ENCODE assay signal across 24 mouse cellular contexts in genomic region chr2:75427936-75428458, GRCm38 (mm10).
DNase-seq lines count a peak whose midpoint lies in the region; ATAC-seq lines count a peak whose summit lies in the region.
"Had no signal": no experiment of that assay in that cellular context is flagged by ENCODE, and none has a peak within 500 bp of the region (broad histone marks: within the 10 kb centered on the region; RNA-seq: fewer than 3 reads in every experiment).

No protein-coding gene starts in this region.

- 0 out of 2 replicates have a peak, but pooled peaks cover 3% of the 10 kb centered on the region for H3K4me1 ChIP-seq in intestine, embryonic 15.5 days (replicated peaks)
- peaks cover 3% of the 10 kb centered on the region; the same call in 1 of the 2 replicates for H3K4me1 ChIP-seq in hindbrain, embryonic 11.5 days (replicated peaks; ENCODE audit: control insufficient read depth, insufficient read depth, low read length)
- H3K4me1 ChIP-seq in kidney, embryonic 16.5 days (ENCODE audit: insufficient read depth, low read length): peaks cover 18% of the 10 kb centered on the region; the same call in 1 of the 2 replicates
- H3K4me1 ChIP-seq: embryonic facial prominence, embryonic 12.5 days; heart, embryonic 10.5 days had no signal

- H3K36me3 ChIP-seq in intestine, embryonic 15.5 days: no peaks in the 10 kb centered on the region
- no peaks in the 10 kb centered on the region for H3K36me3 ChIP-seq in hindbrain, embryonic 11.5 days (ENCODE audit: control insufficient read depth, insufficient read depth, low read length)
- no peaks in the 10 kb centered on the region for H3K36me3 ChIP-seq in kidney, embryonic 16.5 days (ENCODE audit: insufficient read depth, low read length)
- H3K36me3 ChIP-seq: embryonic facial prominence, embryonic 12.5 days; embryonic facial prominence, embryonic 15.5 days; forebrain, embryonic 12.5 days; forebrain, embryonic 15.5 days; heart, embryonic 10.5 days; heart, embryonic 13.5 days; hindbrain, embryonic 12.5 days; hindbrain, embryonic 15.5 days had no signal

- H3K4me3 ChIP-seq in intestine, embryonic 15.5 days (replicated peaks): no peak overlapping the region
- no peak overlapping the region for H3K4me3 ChIP-seq in hindbrain, embryonic 11.5 days (ENCODE audit: low read depth, low read length)
- H3K4me3 ChIP-seq in kidney, embryonic 16.5 days (ENCODE audit: low read length): no peak overlapping the region
- H3K4me3 ChIP-seq: embryonic facial prominence, embryonic 12.5 days; embryonic facial prominence, embryonic 15.5 days; forebrain, embryonic 12.5 days; forebrain, embryonic 15.5 days; heart, adult 2 months; heart, embryonic 10.5 days; heart, embryonic 13.5 days; hindbrain, embryonic 12.5 days; hindbrain, embryonic 15.5 days had no signal

- no peak overlapping the region for H3K27ac ChIP-seq in intestine, embryonic 15.5 days
- H3K27ac ChIP-seq in hindbrain, embryonic 11.5 days (ENCODE audit: low read depth, low read length): no peak overlapping the region
- H3K27ac ChIP-seq in kidney, embryonic 16.5 days (ENCODE audit: low read length): no peak overlapping the region
- H3K27ac ChIP-seq: embryonic facial prominence, embryonic 12.5 days; embryonic facial prominence, embryonic 15.5 days; forebrain, embryonic 12.5 days; forebrain, embryonic 15.5 days; heart, adult 2 months; heart, embryonic 10.5 days; heart, embryonic 13.5 days; hindbrain, embryonic 12.5 days; hindbrain, embryonic 15.5 days had no signal

- H3K9me3 ChIP-seq in intestine, embryonic 15.5 days: no peaks in the 10 kb centered on the region
- no peaks in the 10 kb centered on the region for H3K9me3 ChIP-seq in hindbrain, embryonic 11.5 days (ENCODE audit: control insufficient read depth, low read length)
- no peaks in the 10 kb centered on the region for H3K9me3 ChIP-seq in kidney, embryonic 16.5 days (ENCODE audit: low read length)
- H3K9me3 ChIP-seq: embryonic facial prominence, embryonic 12.5 days; embryonic facial prominence, embryonic 15.5 days; forebrain, embryonic 12.5 days; forebrain, embryonic 15.5 days; heart, embryonic 10.5 days; heart, embryonic 13.5 days; hindbrain, embryonic 12.5 days; hindbrain, embryonic 15.5 days had no signal

- WGBS in intestine, embryonic 15.5 days: 90% methylated on average over 4 of the region's 4 CpGs
- 97% methylated on average over 4 of the region's 4 CpGs for WGBS in hindbrain, embryonic 11.5 days
- 98% methylated on average over 4 of the region's 4 CpGs for WGBS in kidney, embryonic 16.5 days

- no peak overlapping the region for H3K9ac ChIP-seq in intestine, embryonic 15.5 days
- no peak overlapping the region for H3K9ac ChIP-seq in hindbrain, embryonic 11.5 days (ENCODE audit: low read depth, low read length)
- H3K9ac ChIP-seq in kidney, embryonic 16.5 days (replicated peaks; ENCODE audit: low read length): no peak overlapping the region
- H3K9ac ChIP-seq: embryonic facial prominence, embryonic 12.5 days; embryonic facial prominence, embryonic 15.5 days; forebrain, embryonic 12.5 days; forebrain, embryonic 15.5 days; heart, embryonic 13.5 days; hindbrain, embryonic 12.5 days; hindbrain, embryonic 15.5 days had no signal

- DNase-seq in fat pad, adult 2 months (ENCODE audit: extremely low read depth, low read depth, low spot score): peak; percentile 11
- no peak for DNase-seq in hindbrain, embryonic 11.5 days (ENCODE audit: low spot score)
- DNase-seq in urinary bladder, postnatal 36 days (ENCODE audit: low spot score in 2 of 2): no peak
- DNase-seq: adrenal gland, adult 8-10 months; adrenal gland, postnatal 36 days; cerebellum, adult 2 months; cerebellum, postnatal 14 days; gastrocnemius, postnatal 25 days; heart, adult 2 months; heart, postnatal 14 days; heart, postnatal 4 days; kidney, adult 11 months had no signal

- no peak overlapping the region for H3K4me2 ChIP-seq in intestine, embryonic 15.5 days (replicated peaks)
- H3K4me2 ChIP-seq in hindbrain, embryonic 11.5 days (replicated peaks; ENCODE audit: low read depth, low read length): no peak overlapping the region
- no peak overlapping the region for H3K4me2 ChIP-seq in kidney, embryonic 16.5 days (replicated peaks; ENCODE audit: low read depth, low read length)
- H3K4me2 ChIP-seq: embryonic facial prominence, embryonic 12.5 days; embryonic facial prominence, embryonic 15.5 days; forebrain, embryonic 12.5 days; forebrain, embryonic 15.5 days; heart, embryonic 13.5 days; hindbrain, embryonic 12.5 days; hindbrain, embryonic 15.5 days had no signal

- ATAC-seq in intestine, embryonic 15.5 days: peak; percentile 61
- peak; percentile 96 for ATAC-seq in megakaryocyte progenitor cell, adult 5-6 weeks (replicated peaks; ENCODE audit: poor library complexity)
- no peak for ATAC-seq in hindbrain, embryonic 11.5 days (ENCODE audit: low FRiP score)
- no peak for ATAC-seq in kidney, embryonic 16.5 days (ENCODE audit: low FRiP score, low TSS enrichment)
- ATAC-seq: activated CD4-positive, CD25-positive, alpha-beta regulatory T cell, adult 4 months; forebrain, embryonic 15.5 days had no signal

- no peaks in the 10 kb centered on the region for H3K27me3 ChIP-seq in intestine, embryonic 15.5 days (replicated peaks)
- H3K27me3 ChIP-seq in hindbrain, embryonic 11.5 days (ENCODE audit: control insufficient read depth, insufficient read depth, low read length): no peaks in the 10 kb centered on the region
- H3K27me3 ChIP-seq in kidney, embryonic 16.5 days (ENCODE audit: insufficient read depth, low read length): no peaks in the 10 kb centered on the region; the same call in 1 of the 2 replicates
- H3K27me3 ChIP-seq: embryonic facial prominence, embryonic 12.5 days; forebrain, embryonic 12.5 days; forebrain, embryonic 15.5 days; heart, embryonic 13.5 days; hindbrain, embryonic 12.5 days; hindbrain, embryonic 15.5 days had no signal

Comparison
In these comparisons a context has a peak if more than half of its experiments do, and no peak if none do; other contexts are left out.
1. ATAC-seq: peak in intestine, embryonic 15.5 days (single experiment) and megakaryocyte progenitor cell, adult 5-6 weeks (single experiment); none in hindbrain, embryonic 11.5 days (single experiment) and kidney, embryonic 16.5 days (single experiment).